Mouse (Mus musculus): ENCODE data around the gene Gm28308. TPM values are rescaled to one million over a fixed set of nuclear protein-coding genes. Genes with fewer than 3 reads are reported as not detected.

Gm28308 gene
- not detected in 2 replicates for polyA plus RNA-seq (2012; rRNA removed)

GRCm38 (mm10) chr6:52213119-52213986, at the start of gene Gm28308, which contains the start of gene Hoxa3:
TSS of gene Gm28308 (minus strand) at chr6:52213339.
TSS of gene Hoxa3 (minus strand) at chr6:52213336.
- no peaks in the 10 kb centered on the region for H3K4me1 ChIP-seq (ENCODE audit: control insufficient read depth, insufficient read depth, low read length)
- no peak within 1 kb of the TSS for H3K4me3 ChIP-seq (ENCODE audit: insufficient read depth, low read length)
- TF ChIP-seq POLR2A (IDR thresholded peaks at IDR 0.05; ENCODE audit: extremely low read depth, insufficient read depth, low read length) = no peak
- TF ChIP-seq CTCF (IDR thresholded peaks at IDR 0.05; ENCODE audit: extremely low read depth, insufficient read depth, low read length) = no peak
- H3K27ac ChIP-seq (ENCODE audit: insufficient read depth, low read length) = no peak within 1 kb of the TSS

GRCm38 (mm10) chr6:52262463-52263320, 49.6 kb upstream of the Gm28308 start:
- TF ChIP-seq POLR2A (IDR thresholded peaks at IDR 0.05; ENCODE audit: extremely low read depth, insufficient read depth, low read length) = no peak
- no peak for TF ChIP-seq CTCF (IDR thresholded peaks at IDR 0.05; ENCODE audit: extremely low read depth, insufficient read depth, low read length)
- Histone ChIP-seq H3K4me1 (ENCODE audit: control insufficient read depth, insufficient read depth, low read length) (no peaks in the 10 kb centered on the region), H3K4me3 (ENCODE audit: insufficient read depth, low read length) (no peak overlapping the region), H3K27ac (ENCODE audit: insufficient read depth, low read length) (no peak overlapping the region)

- H3K27ac ChIP-seq (ENCODE audit: insufficient read depth, low read length) = no peak overlapping the region
- H3K4me1 ChIP-seq (ENCODE audit: control insufficient read depth, insufficient read depth, low read length) = no peaks in the 10 kb centered on the region
- no peak overlapping the region for H3K4me3 ChIP-seq (ENCODE audit: insufficient read depth, low read length)
- TF ChIP-seq CTCF (IDR thresholded peaks at IDR 0.05; ENCODE audit: extremely low read depth, insufficient read depth, low read length) (no peak), POLR2A (IDR thresholded peaks at IDR 0.05; ENCODE audit: extremely low read depth, insufficient read depth, low read length) (no peak)
Observed at GRCm38 (mm10) chr6:52261751-52262462, 48.8 kb upstream of the Gm28308 start.

- no peaks in the 10 kb centered on the region for H3K4me1 ChIP-seq (ENCODE audit: control insufficient read depth, insufficient read depth, low read length)
- TF ChIP-seq CTCF (IDR thresholded peaks at IDR 0.05; ENCODE audit: extremely low read depth, insufficient read depth, low read length) (no peak), POLR2A (IDR thresholded peaks at IDR 0.05; ENCODE audit: extremely low read depth, insufficient read depth, low read length) (no peak)
- H3K4me3 ChIP-seq (ENCODE audit: insufficient read depth, low read length) = no peak within 1 kb of the TSS
Observed at GRCm38 (mm10) chr6:52260654-52261575, 47.8 kb upstream of the Gm28308 start, which contains the start of gene Hoxa13. TSS of gene Hoxa13 (minus strand) at chr6:52260880.

GRCm38 (mm10) chr6:52259811-52260261, 46.7 kb upstream of the Gm28308 start:
- Histone ChIP-seq H3K27ac (ENCODE audit: insufficient read depth, low read length) (no peak overlapping the region), H3K4me3 (ENCODE audit: insufficient read depth, low read length) (no peak overlapping the region)
- TF ChIP-seq POLR2A (IDR thresholded peaks at IDR 0.05; ENCODE audit: extremely low read depth, insufficient read depth, low read length) (no peak), CTCF (IDR thresholded peaks at IDR 0.05; ENCODE audit: extremely low read depth, insufficient read depth, low read length) (no peak)

More at GRCm38 (mm10) chr6:52260654-52261575, 47.8 kb upstream of the Gm28308 start, which contains the start of gene Hoxa13:
- H3K27ac ChIP-seq (ENCODE audit: insufficient read depth, low read length) = no peak within 1 kb of the TSS

GRCm38 (mm10) chr6:52259081-52259790, 46.1 kb upstream of the Gm28308 start:
- no peak overlapping the region for H3K4me3 ChIP-seq (ENCODE audit: insufficient read depth, low read length)
- no peaks in the 10 kb centered on the region for H3K4me1 ChIP-seq (ENCODE audit: control insufficient read depth, insufficient read depth, low read length)
- no peak overlapping the region for H3K27ac ChIP-seq (ENCODE audit: insufficient read depth, low read length)
- no peak for TF ChIP-seq POLR2A (IDR thresholded peaks at IDR 0.05; ENCODE audit: extremely low read depth, insufficient read depth, low read length)
- TF ChIP-seq CTCF (IDR thresholded peaks at IDR 0.05; ENCODE audit: extremely low read depth, insufficient read depth, low read length) = no peak

More at GRCm38 (mm10) chr6:52259811-52260261, 46.7 kb upstream of the Gm28308 start:
- H3K4me1 ChIP-seq (ENCODE audit: control insufficient read depth, insufficient read depth, low read length) = no peaks in the 10 kb centered on the region

- Histone ChIP-seq H3K4me3 (ENCODE audit: insufficient read depth, low read length) (no peak overlapping the region), H3K27ac (ENCODE audit: insufficient read depth, low read length) (no peak overlapping the region), H3K4me1 (ENCODE audit: control insufficient read depth, insufficient read depth, low read length) (no peaks in the 10 kb centered on the region)
- TF ChIP-seq POLR2A (IDR thresholded peaks at IDR 0.05; ENCODE audit: extremely low read depth, insufficient read depth, low read length) (no peak), CTCF (IDR thresholded peaks at IDR 0.05; ENCODE audit: extremely low read depth, insufficient read depth, low read length) (peak; percentile 78)
Observed at GRCm38 (mm10) chr6:52256956-52257355, 43.8 kb upstream of the Gm28308 start.
